Mouse (Mus musculus): ENCODE data around the gene Itga9. TPM values are rescaled to one million over a fixed set of nuclear protein-coding genes. Genes with fewer than 3 reads are reported as not detected.

Itga9 gene
- polyA plus RNA-seq, 1 experiment from 2014 or later: 12.6 TPM

DNA sequence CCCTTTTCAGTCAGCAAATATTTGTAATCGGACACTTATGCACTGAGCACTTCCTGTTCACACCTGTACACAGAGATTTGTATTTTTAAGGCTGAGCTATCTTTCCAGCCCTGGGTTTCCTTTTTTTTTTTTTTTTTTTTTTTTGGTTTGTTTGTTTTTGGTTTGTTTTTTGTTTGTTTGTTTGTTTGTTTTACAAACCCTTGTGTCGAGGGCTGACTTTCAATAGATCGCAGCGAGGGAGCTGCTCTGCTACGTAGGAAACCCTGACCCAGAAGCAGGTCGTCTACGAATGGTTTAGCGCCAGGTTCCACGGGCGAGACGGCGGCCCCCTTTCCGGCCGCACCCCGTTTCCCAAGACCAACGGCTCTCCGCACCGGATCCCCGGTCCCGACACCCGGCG, 68.3 kb downstream of the Itga9 start:
- peaks cover 44% of the 10 kb centered on the region for H3K36me3 ChIP-seq
- ATAC-seq (ENCODE audit: insufficient number of reproducible peaks, insufficient read depth, low FRiP score, low TSS enrichment, low read depth): no peak
- H3K4me1 ChIP-seq (replicated peaks): peaks cover 29% of the 10 kb centered on the region
- no peak overlapping the region for H3K4me3 ChIP-seq (replicated peaks)
- H3K4me2 ChIP-seq: no peak overlapping the region
- no peaks in the 10 kb centered on the region for H3K9me3 ChIP-seq
- H3K9ac ChIP-seq (replicated peaks): no peak overlapping the region
- H3K27ac ChIP-seq: no peak overlapping the region
- 86% methylated on average over 19 of the region's 22 CpGs for WGBS
- no peaks in the 10 kb centered on the region for H3K27me3 ChIP-seq

DNA sequence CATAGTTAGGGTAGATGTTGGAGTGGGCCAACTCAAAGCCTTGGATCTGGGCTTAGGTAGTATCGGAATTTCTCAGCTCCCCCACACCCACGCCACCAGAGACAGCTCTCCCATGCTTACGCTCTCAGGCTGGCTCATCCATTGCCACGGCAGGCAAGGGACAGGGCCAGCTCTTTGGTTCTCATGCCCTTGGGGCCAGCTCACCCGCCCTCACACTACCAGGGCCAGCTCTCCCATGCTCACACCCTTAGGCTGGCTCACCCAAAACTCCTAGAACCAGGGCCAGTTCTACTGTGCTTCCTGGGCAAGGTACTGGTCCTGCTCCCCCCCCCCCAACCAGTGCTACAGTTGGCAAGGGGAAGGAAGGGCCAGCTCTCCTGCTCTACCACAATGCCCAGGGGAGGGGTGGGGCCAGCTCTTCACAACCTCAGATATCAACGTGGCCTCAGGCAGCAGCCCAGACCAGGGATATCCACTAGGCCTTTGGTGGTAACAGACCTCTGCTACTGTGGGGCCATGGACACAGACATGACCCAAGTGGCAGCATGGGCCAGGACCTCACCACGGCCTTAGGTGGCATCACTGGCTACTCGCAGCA, 69.2 kb downstream of the Itga9 start:
- H3K27ac ChIP-seq: no peak overlapping the region
- ATAC-seq (ENCODE audit: insufficient number of reproducible peaks, insufficient read depth, low FRiP score, low TSS enrichment, low read depth): no peak
- no peaks in the 10 kb centered on the region for H3K27me3 ChIP-seq
- peaks cover 37% of the 10 kb centered on the region for H3K36me3 ChIP-seq
- H3K9ac ChIP-seq (replicated peaks): no peak overlapping the region
- H3K9me3 ChIP-seq: no peaks in the 10 kb centered on the region
- 91% methylated on average over 8 of the region's 8 CpGs for WGBS
- no peak overlapping the region for H3K4me2 ChIP-seq
- no peak overlapping the region for H3K4me3 ChIP-seq (replicated peaks)
- peaks cover 29% of the 10 kb centered on the region for H3K4me1 ChIP-seq (replicated peaks)

DNA sequence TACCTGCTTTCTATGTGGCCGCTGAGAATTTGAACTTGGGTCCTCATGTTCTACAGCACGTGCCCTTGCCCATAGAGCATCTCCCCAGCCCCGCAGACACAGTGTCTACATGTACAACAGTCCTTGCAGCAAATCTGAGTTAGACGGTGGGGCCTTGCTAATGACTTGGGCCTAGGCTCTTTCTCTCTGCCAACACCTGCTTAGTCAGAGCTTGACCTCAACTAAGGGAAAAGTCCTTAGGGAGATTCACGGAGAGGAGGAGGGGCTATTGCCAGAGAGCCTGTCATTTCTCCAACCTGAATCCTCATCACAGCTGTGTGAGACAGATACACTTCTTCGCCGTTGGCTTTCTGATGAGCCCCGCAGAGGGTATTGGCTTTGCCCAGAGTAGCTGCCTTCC, 70.2 kb downstream of the Itga9 start:
- Histone ChIP-seq H3K4me3 (replicated peaks) (no peak overlapping the region), H3K4me2 (no peak overlapping the region), H3K9me3 (no peaks in the 10 kb centered on the region), H3K27me3 (no peaks in the 10 kb centered on the region), H3K36me3 (peaks cover 31% of the 10 kb centered on the region), H3K4me1 (replicated peaks) (peaks cover 29% of the 10 kb centered on the region), H3K9ac (replicated peaks) (no peak overlapping the region), H3K27ac (peak overlapping the region; percentile 79; the same call in 1 of the 2 replicates)
- no peak for ATAC-seq (ENCODE audit: insufficient number of reproducible peaks, insufficient read depth, low FRiP score, low TSS enrichment, low read depth)
- 76% methylated on average over 8 of the region's 8 CpGs for WGBS

DNA sequence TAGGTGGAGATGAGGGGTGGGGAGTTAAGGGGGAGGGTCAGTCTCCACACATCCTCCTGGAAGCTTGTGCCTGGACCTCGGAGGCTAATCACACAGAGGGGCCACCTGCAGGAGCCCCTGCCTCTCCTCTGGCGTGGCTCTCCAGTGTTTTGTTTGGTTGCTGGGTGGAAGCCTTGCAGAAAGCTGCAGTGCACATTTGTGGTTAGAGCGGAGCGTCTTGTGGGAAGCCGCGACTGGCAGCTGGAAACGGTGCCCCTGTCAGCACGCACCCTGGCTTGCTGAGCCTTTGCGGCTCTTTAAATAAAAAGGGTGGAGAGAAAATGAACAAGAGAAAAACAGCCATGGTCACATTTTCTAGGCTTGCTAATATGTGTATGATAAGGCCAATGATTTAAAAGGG, 70.9 kb downstream of the Itga9 start:
- Histone ChIP-seq H3K27me3 (no peaks in the 10 kb centered on the region), H3K4me1 (replicated peaks) (peaks cover 29% of the 10 kb centered on the region), H3K4me2 (peak overlapping the region; percentile 35; the same call in 1 of the 2 replicates), H3K4me3 (replicated peaks) (no peak overlapping the region), H3K9ac (replicated peaks) (no peak overlapping the region), H3K9me3 (no peaks in the 10 kb centered on the region), H3K27ac (peak overlapping the region; percentile 79), H3K36me3 (peaks cover 27% of the 10 kb centered on the region)
- no peak for ATAC-seq (ENCODE audit: insufficient number of reproducible peaks, insufficient read depth, low FRiP score, low TSS enrichment, low read depth)
- 24% methylated on average over 9 of the region's 9 CpGs for WGBS

DNA sequence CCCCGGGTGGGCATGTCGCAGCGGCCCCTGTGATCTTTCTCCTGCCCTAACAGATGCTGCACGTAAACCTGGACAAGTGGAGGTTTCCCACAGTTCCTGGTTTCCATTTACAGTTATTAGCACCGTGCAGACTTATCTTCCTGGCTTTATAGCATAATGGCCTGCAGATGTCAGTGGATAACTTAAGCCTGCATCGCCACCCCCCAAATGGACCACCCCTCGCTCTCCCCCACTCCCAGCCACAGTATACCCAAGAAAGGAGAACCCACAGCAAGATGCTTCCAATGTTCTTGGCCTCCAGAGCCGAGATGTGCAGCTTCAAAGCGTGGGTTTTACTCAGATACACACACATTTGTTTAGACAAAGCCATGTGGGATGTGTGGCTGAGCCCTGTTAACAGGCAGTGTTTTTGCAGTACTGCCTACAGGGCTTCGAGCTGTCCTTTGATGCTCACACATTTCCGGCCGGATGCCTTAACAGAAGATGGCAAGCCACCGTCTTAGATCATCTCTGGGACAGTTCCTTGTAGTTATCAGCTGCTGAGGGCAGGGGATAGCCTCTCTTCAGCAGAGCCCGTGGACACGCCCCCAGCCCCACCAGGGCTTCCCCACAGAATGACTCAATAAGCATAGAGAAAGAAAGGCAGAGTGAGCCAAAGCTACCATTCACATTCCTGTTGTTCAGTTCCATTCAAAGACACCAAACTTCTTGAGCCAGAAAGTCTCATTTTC, 71.7 kb downstream of the Itga9 start:
- Histone ChIP-seq H3K4me3 (replicated peaks) (no peak overlapping the region), H3K4me1 (replicated peaks) (peaks cover 29% of the 10 kb centered on the region), H3K9ac (replicated peaks) (no peak overlapping the region), H3K27ac (peak overlapping the region; percentile 79), H3K9me3 (no peaks in the 10 kb centered on the region), H3K4me2 (peak overlapping the region; percentile 0; the same call in 1 of the 2 replicates), H3K36me3 (peaks cover 21% of the 10 kb centered on the region; the same call in 1 of the 2 replicates), H3K27me3 (no peaks in the 10 kb centered on the region)
- ATAC-seq (ENCODE audit: insufficient number of reproducible peaks, insufficient read depth, low FRiP score, low TSS enrichment, low read depth): peak; percentile 56; the same call in 1 of the 2 replicates
- 18% methylated on average over 15 of the region's 15 CpGs for WGBS

DNA sequence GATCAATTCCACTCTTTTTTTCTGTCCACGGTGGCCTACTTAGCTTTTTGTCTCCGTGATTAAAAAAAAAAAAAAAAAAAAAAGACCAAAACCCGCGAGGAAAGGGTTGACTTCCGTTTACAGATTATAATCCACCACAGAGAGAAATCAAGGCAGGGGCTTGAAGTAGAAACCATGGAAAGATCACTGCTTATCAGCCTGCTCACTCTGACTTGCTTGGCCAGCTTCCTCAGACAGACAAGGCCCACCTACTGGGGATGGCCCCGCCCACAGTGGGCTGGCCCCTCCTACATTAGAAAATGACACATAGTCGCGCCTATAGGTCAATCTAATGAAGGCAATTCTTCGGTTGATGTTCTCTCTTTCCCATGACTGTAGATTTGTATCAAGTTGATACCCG, 72.3 kb downstream of the Itga9 start:
- 79% methylated on average over 10 of the region's 10 CpGs for WGBS

DNA sequence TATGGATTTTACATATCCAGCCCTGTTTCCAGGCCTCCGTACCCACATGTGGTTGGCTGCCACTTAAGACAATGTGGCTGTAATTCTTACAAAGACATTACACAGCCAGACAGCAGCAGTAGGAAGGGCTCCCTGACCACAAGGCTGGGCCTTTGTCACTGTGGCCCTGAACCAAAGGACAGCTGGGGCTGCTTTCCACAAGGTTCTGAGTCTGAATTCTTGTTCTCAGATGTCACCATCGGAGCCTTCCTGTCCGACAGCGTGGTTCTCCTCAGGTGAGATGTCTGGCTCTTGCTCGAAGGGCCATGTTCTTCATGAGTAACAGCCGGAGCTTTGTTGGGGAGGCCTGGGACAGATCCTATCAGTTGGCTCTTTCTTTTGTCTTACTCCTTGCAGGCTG, 75.0 kb downstream of the Itga9 start:
- no peak overlapping the region for H3K9ac ChIP-seq (replicated peaks)
- WGBS: 85% methylated on average over 6 of the region's 6 CpGs
- peaks cover 25% of the 10 kb centered on the region for H3K4me1 ChIP-seq (replicated peaks)
- no peak overlapping the region for H3K4me3 ChIP-seq (replicated peaks)
- H3K36me3 ChIP-seq: peaks cover 6% of the 10 kb centered on the region; the same call in 1 of the 2 replicates
- no peak for ATAC-seq (ENCODE audit: insufficient number of reproducible peaks, insufficient read depth, low FRiP score, low TSS enrichment, low read depth)
- H3K9me3 ChIP-seq: no peaks in the 10 kb centered on the region
- no peak overlapping the region for H3K27ac ChIP-seq
- no peaks in the 10 kb centered on the region for H3K27me3 ChIP-seq
- no peak overlapping the region for H3K4me2 ChIP-seq

More for the DNA sequence above, 72.3 kb downstream of the Itga9 start:
- Histone ChIP-seq H3K27me3 (no peaks in the 10 kb centered on the region), H3K9me3 (no peaks in the 10 kb centered on the region), H3K4me2 (no peak overlapping the region), H3K27ac (no peak overlapping the region), H3K4me1 (replicated peaks) (peaks cover 29% of the 10 kb centered on the region), H3K4me3 (replicated peaks) (no peak overlapping the region), H3K36me3 (peaks cover 20% of the 10 kb centered on the region; the same call in 1 of the 2 replicates), H3K9ac (replicated peaks) (no peak overlapping the region)
- no peak for ATAC-seq (ENCODE audit: insufficient number of reproducible peaks, insufficient read depth, low FRiP score, low TSS enrichment, low read depth)

DNA sequence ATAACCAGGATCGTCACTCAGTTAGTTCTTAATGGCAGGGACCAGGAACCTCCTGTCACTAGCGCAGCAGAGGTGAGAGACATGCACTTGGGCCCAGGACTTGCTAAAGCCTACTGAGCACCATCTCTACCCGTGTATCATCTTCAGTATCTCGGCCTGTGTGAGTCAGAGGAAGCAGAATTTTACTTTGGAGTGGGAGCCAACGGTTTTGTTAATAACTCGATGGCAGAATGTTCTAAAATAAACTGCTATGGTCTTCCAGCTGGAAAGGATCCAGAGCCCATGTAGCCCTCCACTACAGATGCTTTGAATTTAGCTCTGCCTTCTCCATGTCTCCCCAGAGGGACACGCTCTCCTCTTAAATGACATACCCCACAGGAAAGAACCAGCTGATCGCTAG, 75.7 kb downstream of the Itga9 start:
- Histone ChIP-seq H3K27me3 (no peaks in the 10 kb centered on the region), H3K4me2 (no peak overlapping the region), H3K4me1 (replicated peaks) (peaks cover 18% of the 10 kb centered on the region), H3K9ac (replicated peaks) (no peak overlapping the region), H3K27ac (no peak overlapping the region), H3K4me3 (replicated peaks) (no peak overlapping the region), H3K36me3 (peaks cover 6% of the 10 kb centered on the region; the same call in 1 of the 2 replicates), H3K9me3 (no peaks in the 10 kb centered on the region)
- no peak for ATAC-seq (ENCODE audit: insufficient number of reproducible peaks, insufficient read depth, low FRiP score, low TSS enrichment, low read depth)
- 87% methylated on average over 8 of the region's 8 CpGs for WGBS

DNA sequence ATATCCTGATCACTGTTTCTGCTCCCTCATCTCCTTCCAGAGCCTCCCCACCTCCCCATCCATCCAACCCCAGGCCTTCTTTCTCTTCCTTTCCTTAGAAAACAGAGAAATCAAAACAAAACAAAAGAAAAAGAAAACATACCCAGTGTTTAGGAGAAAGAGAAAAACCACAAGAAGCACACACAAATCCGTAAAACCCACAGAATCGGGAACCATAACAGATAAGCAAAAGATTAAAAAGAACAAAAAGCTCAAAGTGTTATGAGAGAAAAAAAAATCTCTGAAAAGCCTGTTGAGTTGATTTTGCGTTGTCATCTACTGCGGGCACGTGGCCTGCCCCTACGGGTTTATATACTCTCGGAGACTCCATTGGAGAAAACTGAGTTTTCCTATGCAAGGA, 77.0 kb downstream of the Itga9 start:
- peaks cover 6% of the 10 kb centered on the region; the same call in 1 of the 2 replicates for H3K36me3 ChIP-seq
- H3K4me2 ChIP-seq: no peak overlapping the region
- H3K4me3 ChIP-seq (replicated peaks): no peak overlapping the region
- H3K9me3 ChIP-seq: no peaks in the 10 kb centered on the region
- WGBS: 93% methylated on average over 7 of the region's 7 CpGs
- no peak overlapping the region for H3K9ac ChIP-seq (replicated peaks)
- no peak for ATAC-seq (ENCODE audit: insufficient number of reproducible peaks, insufficient read depth, low FRiP score, low TSS enrichment, low read depth)
- no peak overlapping the region for H3K27ac ChIP-seq
- H3K27me3 ChIP-seq: no peaks in the 10 kb centered on the region
- peaks cover 12% of the 10 kb centered on the region for H3K4me1 ChIP-seq (replicated peaks)

DNA sequence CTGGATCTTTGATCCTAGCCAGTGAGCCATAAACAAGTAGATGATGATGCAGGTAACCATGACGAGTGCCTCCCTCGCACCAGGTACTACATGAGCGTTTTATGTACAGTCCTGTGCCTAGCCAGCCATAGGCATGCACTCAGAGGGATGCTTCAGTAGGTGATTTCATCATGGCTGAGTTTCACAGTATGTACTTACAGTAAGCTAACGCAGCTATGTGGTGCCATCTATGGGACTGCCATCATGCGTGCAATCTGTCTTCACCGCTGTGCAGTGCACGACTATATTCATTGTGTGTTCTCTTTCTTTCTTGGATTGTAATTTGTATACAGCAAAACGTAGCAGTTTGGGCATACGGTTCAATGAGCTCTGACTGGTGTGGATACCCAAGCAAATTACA, 77.9 kb downstream of the Itga9 start:
- no peak overlapping the region for H3K27ac ChIP-seq
- no peaks in the 10 kb centered on the region for H3K9me3 ChIP-seq
- H3K27me3 ChIP-seq: no peaks in the 10 kb centered on the region
- no peak for ATAC-seq (ENCODE audit: insufficient number of reproducible peaks, insufficient read depth, low FRiP score, low TSS enrichment, low read depth)
- WGBS: 90% methylated on average over 9 of the region's 9 CpGs
- H3K4me3 ChIP-seq (replicated peaks): no peak overlapping the region
- no peak overlapping the region for H3K4me2 ChIP-seq
- peaks cover 19% of the 10 kb centered on the region for H3K4me1 ChIP-seq (replicated peaks)
- peaks cover 6% of the 10 kb centered on the region; the same call in 1 of the 2 replicates for H3K36me3 ChIP-seq
- no peak overlapping the region for H3K9ac ChIP-seq (replicated peaks)

DNA sequence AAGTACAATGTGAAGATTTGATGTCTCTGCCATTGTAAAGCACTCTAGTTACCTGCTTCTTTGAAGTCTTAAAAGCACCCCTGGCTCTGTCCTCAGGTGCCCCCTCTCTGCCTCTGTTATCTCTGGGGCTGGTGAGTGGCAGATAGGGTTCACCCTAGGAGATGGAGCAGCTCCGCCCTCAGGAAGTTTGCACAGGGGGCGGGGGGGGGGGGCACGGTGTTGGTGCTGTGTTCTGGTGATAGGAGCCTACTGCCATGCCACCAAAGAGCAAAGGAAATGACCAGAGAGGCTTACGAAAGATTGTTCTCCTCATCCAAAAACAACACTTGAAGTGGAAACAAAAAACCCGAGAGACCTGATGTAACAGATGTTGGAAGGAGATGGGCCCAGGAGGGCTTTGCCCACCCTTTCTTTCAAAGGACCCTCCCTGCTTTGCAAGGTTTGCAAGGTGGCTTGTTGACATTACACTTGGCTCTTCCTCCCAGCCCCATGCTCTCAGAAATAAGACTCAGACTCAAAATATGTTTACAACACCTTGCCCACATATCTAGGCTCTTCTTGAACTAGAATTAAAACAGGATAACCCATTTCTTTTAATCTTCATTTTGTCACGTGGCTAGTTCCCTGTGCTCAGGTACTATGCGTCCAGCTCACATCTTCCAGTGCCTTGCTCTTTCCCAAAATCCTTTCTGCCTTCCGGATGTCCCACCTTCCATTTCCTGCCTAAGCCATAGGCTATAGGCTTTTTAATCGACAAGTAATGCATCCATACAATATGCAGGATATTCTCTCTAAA, 79.9 kb downstream of the Itga9 start:
- ATAC-seq (ENCODE audit: insufficient number of reproducible peaks, insufficient read depth, low FRiP score, low TSS enrichment, low read depth): no peak
- peaks cover 33% of the 10 kb centered on the region for H3K4me1 ChIP-seq (replicated peaks)
- WGBS: 74% methylated on average over 9 of the region's 9 CpGs
- no peaks in the 10 kb centered on the region for H3K9me3 ChIP-seq
- H3K36me3 ChIP-seq: peaks cover 11% of the 10 kb centered on the region; the same call in 1 of the 2 replicates
- no peak overlapping the region for H3K4me3 ChIP-seq (replicated peaks)
- no peak overlapping the region for H3K27ac ChIP-seq
- H3K9ac ChIP-seq (replicated peaks): no peak overlapping the region
- H3K4me2 ChIP-seq: no peak overlapping the region
- no peaks in the 10 kb centered on the region for H3K27me3 ChIP-seq

Measured in limb, embryonic 12.5 days (tissue).